Mouse (Mus musculus): Measurements from ENCODE around the gene Zfp819. TPM values are rescaled to one million over a fixed set of nuclear protein-coding genes. Genes with fewer than 3 reads are reported as not detected.
"Not testable (repeated sequence)": the region's sequence is repeated elsewhere in the genome, so short reads cannot be mapped to it uniquely, and the experiment has no call there.

Gene Zfp819
- total RNA-seq, 2 experiments from 2014 or later, result 0.15 to 0.20 TPM

- DNase-seq, result no peak
Measured at GRCm38 (mm10) chr7:43643046-43643652, 36.2 kb downstream of the Zfp819 start.

GRCm38 (mm10) chr7:43652683-43653082, 45.7 kb downstream of the Zfp819 start:
- DNase-seq, result no peak

- DNase-seq, result no peak
Measured at GRCm38 (mm10) chr7:43654519-43654918, 47.5 kb downstream of the Zfp819 start.

GRCm38 (mm10) chr7:43656232-43656631, 49.3 kb downstream of the Zfp819 start:
- no peak for DNase-seq

GRCm38 (mm10) chr7:43660002-43660401, 53.0 kb downstream of the Zfp819 start, which contains the start of gene Siglece:
Siglece (minus strand) TSS chr7:43660161.
- no peak for DNase-seq

- no peak for DNase-seq
Measured at GRCm38 (mm10) chr7:43662804-43663203, 55.8 kb downstream of the Zfp819 start.

- DNase-seq, result not testable (repeated sequence)
Measured at GRCm38 (mm10) chr7:43667221-43667620, 60.3 kb downstream of the Zfp819 start.

Other genes starting within 250 kb of the Zfp819 start
- not detected for gene Siglecg, start 199.0 kb upstream of the Zfp819 start, total RNA-seq (2021)
- not detected for gene Lim2, start 179.5 kb upstream of the Zfp819 start, total RNA-seq (2021)
- gene Nkg7, start 170.1 kb upstream of the Zfp819 start, total RNA-seq (2021), result not detected
- not detected for gene Cldnd2, start 166.4 kb upstream of the Zfp819 start, total RNA-seq (2021)
- gene Etfb, start 163.1 kb upstream of the Zfp819 start, total RNA-seq (2021), result 10 to 100 TPM; 68.4 to 74.4 TPM
- gene Gm45233, start 163.0 kb upstream of the Zfp819 start, total RNA-seq (2021), result under 1 TPM; 0.80 to 0.86 TPM
- gene Vsig10l, start 144.0 kb upstream of the Zfp819 start, total RNA-seq (2021), result 1 to 10 TPM; 2.3 to 3.0 TPM
- gene Iglon5, start 117.1 kb upstream of the Zfp819 start, total RNA-seq (2021), result 10 to 100 TPM; 22.7 to 23.6 TPM
- not detected for gene 4931406B18Rik, start 101.2 kb upstream of the Zfp819 start, total RNA-seq (2021)
- 1 to 10 TPM; 4.2 TPM for gene Cd33, start 62.7 kb upstream of the Zfp819 start, total RNA-seq (2021)
- 1 to 10 TPM; 5.5 to 6.6 TPM for gene Zfp658, start 44.9 kb upstream of the Zfp819 start, total RNA-seq (2021)
- gene Zfp719, start 27.6 kb upstream of the Zfp819 start, total RNA-seq (2021), result 10 to 100 TPM; 22.0 to 22.1 TPM
- gene Ceacam18, start 27.5 kb downstream of the Zfp819 start, total RNA-seq (2021), result under 1 TPM in 1 of 2 experiments, not detected in 1; 0.25 TPM
- gene Siglece, start 53.0 kb downstream of the Zfp819 start, total RNA-seq (2021), result 1 to 10 TPM in 1 of 2 experiments, under 1 TPM in 1; 0.83 to 1.4 TPM
- gene Ctu1, start 64.8 kb downstream of the Zfp819 start, total RNA-seq (2021), result 10 to 100 TPM; 11.7 to 11.8 TPM
- gene Klk14, start 83.2 kb downstream of the Zfp819 start, total RNA-seq (2021), result not detected
- not detected for gene Klk13, start 105.4 kb downstream of the Zfp819 start, total RNA-seq (2021)
- not detected for gene Klk12, start 161.7 kb downstream of the Zfp819 start, total RNA-seq (2021)
- not detected for gene Klk11, start 167.4 kb downstream of the Zfp819 start, total RNA-seq (2021)
- under 1 TPM; 0.83 to 1.00 TPM for gene Klk10, start 173.9 kb downstream of the Zfp819 start, total RNA-seq (2021)
- not detected for gene Klk9, start 184.7 kb downstream of the Zfp819 start, total RNA-seq (2021)
- gene Klk8, start 190.4 kb downstream of the Zfp819 start, total RNA-seq (2021), result 10 to 100 TPM; 25.4 to 31.7 TPM
- under 1 TPM; 0.38 to 0.47 TPM for gene Klk7, start 204.1 kb downstream of the Zfp819 start, total RNA-seq (2021)
- under 1 TPM in 1 of 2 experiments, not detected in 1; 0.87 TPM for gene Klk6, start 217.3 kb downstream of the Zfp819 start, total RNA-seq (2021)
- not detected for gene Klk5, start 234.8 kb downstream of the Zfp819 start, total RNA-seq (2021)